Mouse (Mus musculus): ENCODE measurements around the gene Rit1.
"Not testable (repeated sequence)": the region's sequence is repeated elsewhere in the genome, so short reads cannot be mapped to it uniquely, and the experiment has no call there.

Gene Rit1

DNA sequence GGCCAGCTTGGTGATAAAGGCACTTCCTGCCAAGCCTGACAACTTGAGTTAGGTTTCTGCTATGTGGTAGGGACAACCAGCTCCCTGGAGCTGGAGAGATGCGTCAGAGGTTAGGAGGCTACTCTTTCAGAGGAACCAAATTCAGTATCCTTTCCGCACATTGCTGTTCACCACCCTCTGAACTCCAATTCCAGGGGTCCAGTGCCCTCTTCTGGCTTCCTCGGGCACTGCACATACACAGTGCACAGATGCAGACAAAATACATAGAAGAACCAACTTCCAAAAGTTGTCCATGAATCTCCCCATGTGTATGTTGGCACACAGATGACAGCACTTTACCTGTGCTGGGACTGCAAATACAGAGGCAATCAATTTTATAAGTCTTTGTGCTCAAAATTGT lies 22.0 kb downstream of the Rit1 start:
- no peak for DNase-seq (ENCODE audit: low read depth, low spot score)

GRCm38 (mm10) chr3:88740147-88740546 lies 23.5 kb downstream of the Rit1 start:
- DNase-seq (ENCODE audit: low read depth, low spot score) = no peak

GRCm38 (mm10) chr3:88745534-88745933 lies 28.9 kb downstream of the Rit1 start:
- DNase-seq (ENCODE audit: low read depth, low spot score) = no peak

- DNase-seq (ENCODE audit: low read depth, low spot score) = no peak
Observed at GRCm38 (mm10) chr3:88746139-88746870, 29.7 kb downstream of the Rit1 start.

- no peak for DNase-seq (ENCODE audit: low read depth, low spot score)
Observed at GRCm38 (mm10) chr3:88746871-88747231, 30.2 kb downstream of the Rit1 start.

DNA sequence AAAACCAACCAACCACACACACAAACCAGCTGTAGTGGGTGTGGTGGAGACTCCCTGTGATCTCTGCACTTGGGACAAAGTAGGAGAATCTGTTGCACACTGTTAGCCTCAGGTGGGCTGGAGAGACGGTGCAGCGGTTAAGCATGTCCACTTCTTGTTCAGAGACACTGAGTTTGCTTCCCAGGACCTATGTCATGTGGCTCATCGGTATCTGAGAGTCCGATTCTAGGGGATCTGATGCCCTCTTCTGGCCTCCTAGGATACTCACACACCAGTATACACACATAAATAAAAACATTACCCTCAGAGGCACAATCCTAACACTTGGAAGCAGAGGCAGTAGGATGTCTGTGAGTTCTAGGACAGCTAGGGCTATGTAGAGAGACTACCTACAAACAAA lies 37.6 kb downstream of the Rit1 start:
- no peak for DNase-seq (ENCODE audit: low read depth, low spot score)

GRCm38 (mm10) chr3:88755541-88755940 lies 38.9 kb downstream of the Rit1 start:
- no peak for DNase-seq (ENCODE audit: low read depth, low spot score)

DNA sequence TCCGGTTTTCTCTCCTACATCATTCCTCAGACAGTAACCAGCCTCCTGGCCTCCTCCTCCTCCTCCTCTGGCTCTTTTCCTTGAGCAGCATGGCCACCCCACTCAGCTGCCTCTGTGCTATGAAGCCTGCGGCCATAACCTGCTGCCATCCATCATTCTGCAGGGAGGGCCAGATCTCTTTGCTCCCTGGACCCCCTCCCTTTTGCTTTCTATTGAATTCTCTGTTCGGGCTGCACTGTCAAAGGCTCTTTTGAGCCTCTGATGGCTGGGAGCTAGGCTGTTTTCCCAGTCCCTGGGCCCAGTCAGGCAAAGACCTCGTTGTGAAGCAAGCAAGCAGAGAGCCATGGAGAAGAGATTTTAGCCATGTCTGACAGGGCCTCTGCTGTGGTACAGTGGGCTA lies 39.6 kb downstream of the Rit1 start:
- no peak for DNase-seq (ENCODE audit: low read depth, low spot score)

GRCm38 (mm10) chr3:88758045-88758500 lies 41.4 kb downstream of the Rit1 start:
- peak; percentile 77 for DNase-seq (ENCODE audit: low read depth, low spot score)

GRCm38 (mm10) chr3:88761619-88762018 lies 45.0 kb downstream of the Rit1 start:
- DNase-seq (ENCODE audit: low read depth, low spot score) = no peak

DNA sequence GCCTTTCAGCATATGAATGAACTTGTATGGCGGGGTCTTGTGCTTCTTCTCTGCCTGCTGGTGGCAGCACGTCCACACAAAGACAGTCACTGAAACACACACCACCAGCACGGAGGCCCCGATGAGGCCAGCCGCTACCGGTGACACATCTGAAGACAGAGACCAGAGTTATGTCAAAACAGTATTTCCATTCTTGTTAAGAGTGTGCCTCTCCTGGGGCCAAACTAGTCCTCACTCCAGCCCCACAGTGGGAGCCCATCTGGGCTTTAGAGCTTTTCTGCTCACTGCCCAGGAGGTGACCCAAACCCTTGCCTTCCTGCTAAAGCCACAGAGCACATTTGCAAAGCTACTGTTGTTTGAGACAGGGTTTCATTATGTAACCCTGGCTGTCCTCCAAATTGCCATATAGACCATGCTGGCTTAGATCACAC lies 45.8 kb downstream of the Rit1 start:
- DNase-seq (ENCODE audit: low read depth, low spot score) = no peak

DNA sequence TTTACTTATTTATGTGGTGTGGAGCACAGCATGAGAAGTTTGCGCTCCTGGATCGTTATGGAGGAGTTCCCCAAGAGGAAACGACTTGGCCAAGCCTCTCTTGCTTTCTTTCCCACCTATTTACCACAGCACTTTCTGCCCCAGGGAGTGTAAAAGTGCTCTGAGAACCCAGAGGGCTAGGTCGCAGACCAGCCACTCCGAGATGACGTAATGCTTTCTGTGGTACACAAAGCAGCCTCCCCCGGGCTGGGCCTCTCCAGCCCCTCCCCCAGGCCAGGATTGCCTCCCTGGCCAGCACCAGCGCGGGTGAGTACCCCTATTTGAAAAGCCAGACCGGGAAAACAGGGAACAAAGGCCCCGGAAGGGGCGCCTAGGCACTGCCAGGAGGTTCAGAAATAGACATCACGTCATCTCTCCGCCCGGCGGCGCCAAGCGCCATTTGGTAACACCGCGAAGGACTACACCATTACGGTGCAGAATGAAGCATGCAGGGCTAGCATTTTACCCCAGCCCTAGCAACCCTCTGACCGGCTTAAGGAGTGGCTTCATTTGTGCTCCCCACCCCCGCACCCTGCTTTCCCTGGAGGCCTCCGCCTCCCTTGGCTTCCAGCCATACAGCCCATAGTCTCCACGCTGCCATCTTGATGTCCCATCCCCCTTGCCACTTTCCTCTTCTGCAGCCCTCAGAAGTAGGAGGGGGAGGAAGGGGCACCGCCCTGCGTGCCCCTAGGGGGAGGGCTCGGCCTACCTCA lies 54.7 kb downstream of the Rit1 start:
- peak; percentile 47 for DNase-seq (ENCODE audit: low read depth, low spot score)

DNA sequence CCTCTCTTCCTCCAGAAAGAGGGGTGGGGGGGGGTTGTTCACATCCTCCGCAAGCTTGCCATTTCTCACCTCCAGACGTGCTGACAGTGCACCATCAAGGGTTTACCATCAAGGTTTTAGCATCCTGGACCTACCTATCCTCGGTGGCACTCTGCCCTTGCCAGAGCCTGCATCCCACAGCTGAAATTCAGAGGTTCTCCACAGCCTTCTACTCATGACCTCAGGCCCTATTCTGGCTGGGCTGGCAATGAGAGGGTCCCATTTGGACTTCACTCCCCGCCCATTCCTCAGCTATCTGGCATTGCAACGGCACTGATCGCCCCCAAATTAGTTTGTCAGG lies 55.3 kb downstream of the Rit1 start:
- DNase-seq (ENCODE audit: low read depth, low spot score) = not testable (repeated sequence)

DNA sequence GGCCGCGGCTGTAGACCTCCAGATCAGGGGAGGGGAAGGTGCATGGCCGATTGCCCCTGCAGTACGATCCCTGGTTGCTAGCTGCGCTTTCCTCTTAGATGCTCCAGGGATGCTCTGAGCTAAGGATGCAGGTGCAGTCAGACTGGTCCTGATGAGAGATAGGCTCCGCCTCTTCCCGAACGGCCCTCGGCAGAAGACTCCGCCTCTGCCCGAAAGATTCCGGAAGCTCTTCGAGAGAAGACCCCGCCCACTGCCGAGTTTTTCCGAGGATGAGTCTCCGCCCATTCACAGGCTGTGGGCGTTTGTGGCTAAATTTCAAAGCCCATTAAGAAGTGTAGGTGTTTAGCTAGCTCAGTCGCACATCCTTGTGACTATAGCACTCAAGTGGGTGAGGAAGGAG lies 55.8 kb downstream of the Rit1 start:
- DNase-seq (ENCODE audit: low read depth, low spot score) = peak; percentile 78

DNA sequence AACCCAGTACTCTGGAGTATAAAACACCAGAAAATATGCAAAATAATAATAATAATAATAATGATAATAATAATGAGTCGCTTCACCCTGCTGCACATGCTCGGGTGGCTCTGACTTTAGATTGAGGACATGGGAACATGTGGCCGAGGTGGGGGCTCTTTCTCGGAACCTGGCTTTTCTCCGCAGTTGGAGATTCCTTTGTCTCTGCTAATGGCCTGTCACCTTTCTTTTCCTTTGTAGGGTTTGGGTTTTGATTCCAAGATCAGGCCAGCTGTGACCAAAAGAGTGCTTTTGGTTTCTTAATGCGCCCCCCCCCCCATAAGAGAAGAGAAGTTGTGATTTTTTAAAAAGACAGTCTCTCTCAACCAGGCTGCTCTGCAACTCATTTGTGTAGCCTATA lies 56.5 kb downstream of the Rit1 start:
- DNase-seq (ENCODE audit: low read depth, low spot score) = not testable (repeated sequence)

- DNase-seq (ENCODE audit: low read depth, low spot score) = not testable (repeated sequence)
Observed at GRCm38 (mm10) chr3:88774939-88775841, 58.6 kb downstream of the Rit1 start, which contains the start of gene Syt11. TSS of gene Syt11 (minus strand) at chr3:88775164.
